Comparison of ENCODE assay signal across 9 mouse cellular contexts in genomic region chr9:51152079-51152752, GRCm38 (mm10). TPM values are rescaled to one million over a fixed set of nuclear protein-coding genes. Genes with fewer than 3 reads are reported as not detected.
A peak's percentile ranks its signal among the peaks of the same experiment; 100 is the strongest.
DNase-seq lines count a peak whose midpoint lies in the region; ATAC-seq lines count a peak whose summit lies in the region.
"Had no signal": no experiment of that assay in that cellular context is flagged by ENCODE, and none has a peak within 500 bp of the region (broad histone marks: within the 10 kb centered on the region; RNA-seq: fewer than 3 reads in every experiment).

No protein-coding gene starts in this region.

- peaks cover 6% of the 10 kb centered on the region; the same call in 1 of the 2 replicates for H3K27me3 ChIP-seq in embryonic facial prominence, embryonic 12.5 days
- peaks cover 10% of the 10 kb centered on the region for H3K27me3 ChIP-seq in heart, embryonic 11.5 days (ENCODE audit: control insufficient read depth, insufficient read depth, low read length)
- H3K27me3 ChIP-seq in kidney, embryonic 14.5 days (ENCODE audit: control insufficient read depth, insufficient read depth, low read length) = no peaks in the 10 kb centered on the region
- peaks cover 17% of the 10 kb centered on the region; the same call in 1 of the 2 replicates for H3K27me3 ChIP-seq in limb, embryonic 13.5 days

- H3K27ac ChIP-seq in embryonic facial prominence, embryonic 12.5 days = no peak overlapping the region
- no peak overlapping the region for H3K27ac ChIP-seq in heart, embryonic 11.5 days (ENCODE audit: low read depth, low read length)
- no peak overlapping the region for H3K27ac ChIP-seq in kidney, embryonic 14.5 days (ENCODE audit: low read depth, low read length)
- no peak overlapping the region for H3K27ac ChIP-seq in limb, embryonic 13.5 days

- no peaks in the 10 kb centered on the region for H3K9me3 ChIP-seq in embryonic facial prominence, embryonic 12.5 days
- H3K9me3 ChIP-seq in heart, embryonic 11.5 days (replicated peaks; ENCODE audit: control insufficient read depth, low read length) = no peaks in the 10 kb centered on the region
- H3K9me3 ChIP-seq in kidney, embryonic 14.5 days (ENCODE audit: control insufficient read depth, low read length) = no peaks in the 10 kb centered on the region
- H3K9me3 ChIP-seq in limb, embryonic 13.5 days = no peaks in the 10 kb centered on the region

- H3K4me3 ChIP-seq in embryonic facial prominence, embryonic 12.5 days = no peak overlapping the region
- H3K4me3 ChIP-seq in heart, embryonic 11.5 days (ENCODE audit: low read depth, low read length) = no peak overlapping the region
- H3K4me3 ChIP-seq in kidney, embryonic 14.5 days (ENCODE audit: low read length) = no peak overlapping the region
- H3K4me3 ChIP-seq in limb, embryonic 13.5 days = no peak overlapping the region

- peaks cover 9% of the 10 kb centered on the region; the same call in 1 of the 2 replicates for H3K4me1 ChIP-seq in embryonic facial prominence, embryonic 12.5 days
- peaks cover 3% of the 10 kb centered on the region; the same call in 1 of the 2 replicates for H3K4me1 ChIP-seq in heart, embryonic 11.5 days (ENCODE audit: control insufficient read depth, insufficient read depth, low read length)
- H3K4me1 ChIP-seq in kidney, embryonic 14.5 days (ENCODE audit: control insufficient read depth, insufficient read depth, low read length) = no peaks in the 10 kb centered on the region
- H3K4me1 ChIP-seq in limb, embryonic 13.5 days = peaks cover 16% of the 10 kb centered on the region

- H3K4me2 ChIP-seq in embryonic facial prominence, embryonic 12.5 days (replicated peaks) = peak overlapping the region; percentile 37
- peak overlapping the region; percentile 30 for H3K4me2 ChIP-seq in heart, embryonic 11.5 days
- H3K4me2 ChIP-seq in kidney, embryonic 14.5 days (replicated peaks; ENCODE audit: low read depth, low read length) = peak overlapping the region; percentile 15; the same call in 1 of the 2 replicates
- peak overlapping the region; percentile 48 for H3K4me2 ChIP-seq in limb, embryonic 13.5 days (replicated peaks)

- H3K36me3 ChIP-seq in embryonic facial prominence, embryonic 12.5 days = no peaks in the 10 kb centered on the region
- no peaks in the 10 kb centered on the region for H3K36me3 ChIP-seq in heart, embryonic 11.5 days (ENCODE audit: control insufficient read depth, insufficient read depth, low read length)
- H3K36me3 ChIP-seq in kidney, embryonic 14.5 days (ENCODE audit: control insufficient read depth, insufficient read depth, low read length) = no peaks in the 10 kb centered on the region
- H3K36me3 ChIP-seq in limb, embryonic 13.5 days = no peaks in the 10 kb centered on the region

- WGBS in embryonic facial prominence, embryonic 12.5 days = 17% methylated on average over 13 of the region's 13 CpGs
- 17% methylated on average over 11 of the region's 13 CpGs for WGBS in heart, embryonic 11.5 days (ENCODE audit: insufficient replicate concordance)
- 17% methylated on average over 13 of the region's 13 CpGs for WGBS in kidney, embryonic 14.5 days
- WGBS in limb, embryonic 13.5 days = 15% methylated on average over 13 of the region's 13 CpGs

- no peak for ATAC-seq in embryonic facial prominence, embryonic 12.5 days (ENCODE audit: insufficient number of reproducible peaks, insufficient read depth, low FRiP score, low TSS enrichment)
- no peak for ATAC-seq in heart, embryonic 11.5 days (replicated peaks; ENCODE audit: insufficient number of reproducible peaks, low FRiP score, low TSS enrichment)
- peak; percentile 60 for ATAC-seq in kidney, embryonic 14.5 days (ENCODE audit: low FRiP score, low TSS enrichment)
- ATAC-seq in limb, embryonic 13.5 days (ENCODE audit: low FRiP score, low read depth) = peak; percentile 62; the same call in 1 of the 2 replicates

- peak; percentile 72 for DNase-seq in CD4-positive, CD25-positive, alpha-beta regulatory T cell, adult 2 months (ENCODE audit: low read depth, low spot score)
- DNase-seq in adrenal gland, adult 2 months = peak; percentile 59
- DNase-seq in naive thymus-derived CD4-positive, alpha-beta T cell, adult 2 months (ENCODE audit: low read depth) = peak; percentile 70
- peak; percentile 85 for DNase-seq in thymus, postnatal 0 days (ENCODE audit: low spot score)

- peak overlapping the region; percentile 24; the same call in 1 of the 2 replicates for H3K9ac ChIP-seq in embryonic facial prominence, embryonic 12.5 days
- H3K9ac ChIP-seq in heart, embryonic 11.5 days (ENCODE audit: low read depth, low read length) = no peak overlapping the region
- H3K9ac ChIP-seq in kidney, embryonic 14.5 days (ENCODE audit: low read depth, low read length) = no peak overlapping the region
- H3K9ac ChIP-seq in limb, embryonic 13.5 days = no peak overlapping the region

RNA-seq across cellular contexts. Expression of gene Gm32742, which starts 13.1 kb away (rescaled TPM):
- total RNA-seq in adrenal gland, adult 2 months (2021) = not detected
- not detected in 2 replicates for polyA plus RNA-seq in adrenal gland, adult 2 months (2012; rRNA removed)
- 0.01 TPM in 1 of 2 replicates, not detected in the other for polyA plus RNA-seq in embryonic facial prominence, embryonic 12.5 days (2016; fragmentation: Nextera tagmentation; extraction: Ambion mirVana)
- polyA plus RNA-seq in heart, embryonic 11.5 days (2014; fragmentation: Nextera tagmentation; extraction: Ambion mirVana) = 0.03 TPM in 1 of 2 replicates, not detected in the other
- polyA plus RNA-seq in kidney, embryonic 14.5 days (2014; fragmentation: Nextera tagmentation; extraction: Ambion mirVana) = 0.04 TPM in 1 of 2 replicates, not detected in the other
- polyA plus RNA-seq in limb, embryonic 13.5 days (2015; fragmentation: Nextera tagmentation; extraction: Ambion mirVana) = not detected in 2 replicates
- 0.23 and 0.33 TPM in 2 replicates for polyA plus RNA-seq in thymus, postnatal 0 days (2015; fragmentation: Nextera tagmentation; extraction: Ambion mirVana)

RNA-seq across cellular contexts. Expression of gene 4833427G06Rik, which starts 50.3 kb away (rescaled TPM):
- not detected for total RNA-seq in adrenal gland, adult 2 months (2021)
- polyA plus RNA-seq in adrenal gland, adult 2 months (2012; rRNA removed) = not detected in 2 replicates
- 0.17 TPM in 1 of 2 replicates, not detected in the other for polyA plus RNA-seq in embryonic facial prominence, embryonic 12.5 days (2016; fragmentation: Nextera tagmentation; extraction: Ambion mirVana)
- polyA plus RNA-seq in heart, embryonic 11.5 days (2014; fragmentation: Nextera tagmentation; extraction: Ambion mirVana) = not detected in 2 replicates
- not detected in 2 replicates for polyA plus RNA-seq in kidney, embryonic 14.5 days (2014; fragmentation: Nextera tagmentation; extraction: Ambion mirVana)
- polyA plus RNA-seq in limb, embryonic 13.5 days (2015; fragmentation: Nextera tagmentation; extraction: Ambion mirVana) = not detected in 2 replicates
- polyA plus RNA-seq in thymus, postnatal 0 days (2015; fragmentation: Nextera tagmentation; extraction: Ambion mirVana) = 0.95 and 1.1 TPM in 2 replicates
- polyA plus RNA-seq: large intestine, adult 2 months had no signal

Comparison
In these comparisons a context has a peak if more than half of its experiments do, and no peak if none do; other contexts are left out.
1. ATAC-seq: peak in kidney, embryonic 14.5 days (single experiment) and limb, embryonic 13.5 days (single experiment); none in embryonic facial prominence, embryonic 12.5 days (single experiment) and heart, embryonic 11.5 days (single experiment).
2. Peak in every context shown above with its lines, with median percentiles within 50 percentile points of each other: DNase-seq and H3K4me2 ChIP-seq.